Mouse (Mus musculus) MEL (cell line): ENCODE measurements around the gene Ncstn.

Experiments
- CTCF ChIP-seq, 3 experiments: IDR thresholded peaks in 2 of 3; conservative IDR thresholded peaks in 1 of 3; 2 replicates each; pipeline ENCODE4 v1.5.1; 2011 to 2012; ENCODE audit warnings: low read length in 3 of 3, low read depth in 2 of 3, mild to moderate bottlenecking in 2 of 3, improper control_type of control experiment in 1 of 3, inconsistent platforms in 1 of 3, mixed read lengths in 1 of 3, moderate library complexity in 1 of 3; ENCODE audit not compliant: control insufficient read depth in 1 of 3, insufficient read depth in 1 of 3, poor library complexity in 1 of 3, severe bottlenecking in 1 of 3
- MAX ChIP-seq: IDR thresholded peaks from 2 replicates; pipeline ENCODE4 v1.6.1; 2011; ENCODE audit warnings: low read length, improper control_type of control experiment
- MAZ ChIP-seq: IDR thresholded peaks from 2 replicates; pipeline ENCODE4 v1.6.1; 2012; ENCODE audit warnings: low read depth, mild to moderate bottlenecking, inconsistent platforms, low read length, improper control_type of control experiment
- MXI1 ChIP-seq: IDR thresholded peaks from 2 replicates; pipeline ENCODE4 v1.6.1; 2011; ENCODE audit warnings: mild to moderate bottlenecking, low read depth, low read length, improper control_type of control experiment
- SIN3A ChIP-seq: IDR thresholded peaks from 2 replicates; pipeline ENCODE4 v1.6.1; 2012; ENCODE audit warnings: low read length, improper control_type of control experiment, inconsistent platforms
- SMC3 ChIP-seq: IDR thresholded peaks from 2 replicates; pipeline ENCODE4 v1.6.1; 2011; ENCODE audit warnings: low read depth, low read length, improper control_type of control experiment
- USF1 ChIP-seq: IDR thresholded peaks from 2 replicates; pipeline ENCODE4 v1.6.1; 2014; ENCODE audit warnings: low read depth, mild to moderate bottlenecking, inconsistent platforms, low read length, improper control_type of control experiment, moderate library complexity

- TF ChIP-seq MAX (no peak), MXI1 (no peak), MAZ (no peak), USF1 (no peak), CTCF (IDR thresholded peaks at IDR 0.05 in 2 of 3, conservative IDR thresholded peaks at IDR 0.05 in 1 of 3; ENCODE audit: control insufficient read depth in 1 of 3, insufficient read depth in 1 of 3, low read depth in 2 of 3, low read length in 3 of 3, poor library complexity in 1 of 3, severe bottlenecking in 1 of 3) (no peak), SMC3 (no peak), SIN3A (no peak)
These were observed 16.9 kb upstream of the Ncstn start for GRCm38 (mm10) chr1:172099325-172100033.
